Mouse (Mus musculus): ENCODE results near the gene Rasgef1b. TPM values are rescaled to one million over a fixed set of nuclear protein-coding genes. Genes with fewer than 3 reads are reported as not detected.

Rasgef1b gene
- 66.1 and 71.5 TPM in 2 replicates for polyA plus RNA-seq (2015; fragmentation: Nextera tagmentation; extraction: Ambion mirVana)

DNA sequence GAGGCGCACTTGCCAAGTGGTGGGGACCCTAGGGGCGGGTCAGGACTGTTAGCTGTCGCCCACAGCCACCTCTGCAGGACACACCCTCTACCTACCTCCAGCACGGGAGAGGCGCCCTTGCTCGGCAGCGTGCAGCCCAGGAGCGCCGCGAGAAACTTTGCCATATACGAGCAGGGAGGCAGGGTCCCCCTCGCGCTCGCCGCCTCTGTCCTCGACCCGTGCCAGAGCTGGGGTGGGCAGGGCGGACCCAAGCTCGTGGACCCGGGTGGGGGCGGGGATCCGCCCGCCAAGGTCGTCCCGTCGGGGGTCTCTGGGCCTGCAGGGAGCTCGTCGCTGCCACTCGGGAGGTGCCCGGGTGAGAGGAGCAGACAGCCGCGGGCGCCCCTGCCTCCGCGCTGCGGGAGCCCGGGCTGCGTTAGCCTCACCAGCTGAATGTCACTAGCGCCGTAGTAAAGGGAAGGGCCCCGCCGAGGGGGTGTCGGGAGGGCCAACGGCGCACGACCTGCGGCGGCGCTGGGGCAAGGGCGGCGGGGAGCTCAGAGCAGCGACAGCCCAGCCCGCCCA lies at the start of gene Rasgef1b:
Gene Rasgef1b (minus strand): TSS at position 417 of the 564 bp plus-strand sequence.
- Histone ChIP-seq H3K27me3 (peaks cover 20% of the 10 kb centered on the region), H3K4me3 (peak within 1 kb of the TSS; percentile 66), H3K4me1 (replicated peaks) (peaks cover 41% of the 10 kb centered on the region), H3K27ac (replicated peaks) (peak within 1 kb of the TSS; percentile 90), H3K4me2 (peak within 1 kb of the TSS; percentile 88), H3K9ac (peak within 1 kb of the TSS; percentile 84), H3K9me3 (no peaks in the 10 kb centered on the region), H3K36me3 (no peaks in the 10 kb centered on the region)
- peak; percentile 95 for ATAC-seq (ENCODE audit: low read depth)
- WGBS = 0% methylated on average over 50 of the region's 53 CpGs

GRCm38 (mm10) chr5:99775342-99775741 lies 46.5 kb upstream of the Rasgef1b start:
- Histone ChIP-seq H3K36me3 (no peaks in the 10 kb centered on the region), H3K4me2 (no peak overlapping the region), H3K9me3 (no peaks in the 10 kb centered on the region), H3K9ac (no peak overlapping the region), H3K27ac (replicated peaks) (0 out of 2 replicates have a peak overlapping the region, but pooled peaks have one; percentile 18), H3K27me3 (no peaks in the 10 kb centered on the region), H3K4me1 (replicated peaks) (peaks cover 17% of the 10 kb centered on the region; the same call in 1 of the 2 replicates), H3K4me3 (no peak overlapping the region)
- ATAC-seq (ENCODE audit: low read depth) = no peak
- WGBS = 73% methylated on average over 16 of the region's 16 CpGs

- H3K9me3 ChIP-seq = no peaks in the 10 kb centered on the region; the same call in 1 of the 2 replicates
- peak overlapping the region; percentile 19; the same call in 1 of the 2 replicates for H3K27ac ChIP-seq (replicated peaks)
- H3K9ac ChIP-seq = no peak overlapping the region
- 67% methylated on average over 9 of the region's 9 CpGs for WGBS
- no peak overlapping the region for H3K4me3 ChIP-seq
- no peaks in the 10 kb centered on the region for H3K27me3 ChIP-seq
- no peak for ATAC-seq (ENCODE audit: low read depth)
- peaks cover 17% of the 10 kb centered on the region; the same call in 1 of the 2 replicates for H3K4me1 ChIP-seq (replicated peaks)
- H3K4me2 ChIP-seq = no peak overlapping the region
- no peaks in the 10 kb centered on the region for H3K36me3 ChIP-seq
Measured at GRCm38 (mm10) chr5:99773265-99773664, 44.4 kb upstream of the Rasgef1b start.

DNA sequence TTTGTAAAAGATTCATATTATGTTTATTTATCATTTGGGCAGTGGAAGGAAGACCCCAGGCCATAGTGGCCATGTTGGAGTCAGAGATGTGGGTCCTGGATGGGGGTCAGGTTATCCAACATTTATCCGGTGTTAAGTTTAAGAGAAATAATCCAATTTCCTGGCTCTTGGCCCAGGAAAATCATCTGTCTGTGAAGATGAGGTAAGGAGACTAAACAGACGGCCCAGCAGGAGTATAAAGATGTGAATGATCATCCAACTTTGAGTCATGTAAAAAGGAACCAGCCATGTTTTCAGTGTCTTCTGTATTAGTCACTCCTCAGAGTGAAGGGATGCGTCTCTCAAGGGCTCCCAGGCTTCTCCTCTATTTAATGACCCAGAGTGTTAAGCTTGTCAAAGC lies 35.4 kb upstream of the Rasgef1b start:
- Histone ChIP-seq H3K4me2 (no peak overlapping the region), H3K27me3 (no peaks in the 10 kb centered on the region), H3K4me1 (replicated peaks) (no peaks in the 10 kb centered on the region), H3K4me3 (no peak overlapping the region), H3K9me3 (no peaks in the 10 kb centered on the region), H3K27ac (replicated peaks) (no peak overlapping the region), H3K36me3 (no peaks in the 10 kb centered on the region), H3K9ac (no peak overlapping the region)
- no peak for ATAC-seq (ENCODE audit: low read depth)
- WGBS = 74% methylated on average over 3 of the region's 3 CpGs

DNA sequence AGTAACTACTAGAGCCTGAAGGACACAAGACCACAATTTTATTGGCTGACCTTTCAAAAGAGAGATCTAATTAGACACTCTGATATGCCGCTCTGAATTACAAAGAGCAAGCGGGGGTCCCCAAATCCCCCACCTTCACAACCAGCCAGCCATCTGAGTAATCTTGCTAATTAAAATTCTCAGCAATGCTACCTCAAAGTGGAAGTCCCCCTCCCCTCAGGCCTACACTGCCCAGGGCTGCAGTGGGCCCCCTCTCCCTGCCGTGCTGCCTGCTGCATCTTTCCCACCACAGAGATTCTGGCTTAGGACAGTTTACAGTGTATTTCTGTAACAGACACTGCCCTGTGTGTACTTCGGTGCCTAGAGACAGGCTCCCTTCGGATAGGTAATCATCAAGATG lies 30.0 kb upstream of the Rasgef1b start:
- no peak for ATAC-seq (ENCODE audit: low read depth)
- 48% methylated on average over 5 of the region's 5 CpGs for WGBS
- H3K27ac ChIP-seq (replicated peaks) = no peak overlapping the region

DNA sequence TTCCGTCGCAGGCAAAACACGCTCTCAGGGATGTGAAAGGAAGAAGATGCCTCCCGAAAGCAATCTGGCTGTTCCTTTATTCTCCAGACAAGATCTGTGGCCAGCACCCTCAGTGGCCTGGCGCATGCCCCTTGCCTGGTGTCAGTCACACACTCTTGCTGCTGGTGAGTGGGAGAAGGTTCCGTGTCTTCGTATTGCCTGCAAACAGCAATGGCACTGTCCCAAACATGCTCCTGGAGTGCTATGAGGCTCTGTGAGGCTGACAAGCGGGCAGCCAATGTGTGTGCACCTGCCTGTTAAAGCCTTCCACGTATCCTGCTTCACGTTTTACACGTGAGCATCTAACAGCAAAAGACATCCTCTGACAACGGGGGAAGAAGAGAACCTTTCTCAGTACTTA lies 25.0 kb upstream of the Rasgef1b start:
- no peak overlapping the region for H3K4me3 ChIP-seq
- peaks cover 23% of the 10 kb centered on the region for H3K4me1 ChIP-seq (replicated peaks)
- 76% methylated on average over 12 of the region's 12 CpGs for WGBS
- H3K36me3 ChIP-seq = no peaks in the 10 kb centered on the region
- no peaks in the 10 kb centered on the region for H3K27me3 ChIP-seq
- no peaks in the 10 kb centered on the region for H3K9me3 ChIP-seq
- no peak overlapping the region for H3K9ac ChIP-seq
- H3K4me2 ChIP-seq = peak overlapping the region; percentile 22; the same call in 1 of the 2 replicates
- H3K27ac ChIP-seq (replicated peaks) = peak overlapping the region; percentile 78
- peak; percentile 25; the same call in 1 of the 2 replicates for ATAC-seq (ENCODE audit: low read depth)

More for the DNA sequence above, 30.0 kb upstream of the Rasgef1b start:
- Histone ChIP-seq H3K9ac (no peak overlapping the region), H3K36me3 (no peaks in the 10 kb centered on the region), H3K4me3 (no peak overlapping the region), H3K9me3 (no peaks in the 10 kb centered on the region), H3K4me1 (replicated peaks) (peaks cover 12% of the 10 kb centered on the region), H3K4me2 (no peak overlapping the region), H3K27me3 (no peaks in the 10 kb centered on the region)

- Histone ChIP-seq H3K27ac (replicated peaks) (peak overlapping the region; percentile 78), H3K4me1 (replicated peaks) (peaks cover 22% of the 10 kb centered on the region), H3K9me3 (no peaks in the 10 kb centered on the region), H3K36me3 (no peaks in the 10 kb centered on the region), H3K4me2 (peak overlapping the region; percentile 22), H3K9ac (0 out of 2 replicates have a peak overlapping the region, but pooled peaks have one; percentile 9), H3K4me3 (no peak overlapping the region), H3K27me3 (no peaks in the 10 kb centered on the region)
- WGBS = 65% methylated on average over 13 of the region's 13 CpGs
- peak; percentile 51; the same call in 1 of the 2 replicates for ATAC-seq (ENCODE audit: low read depth)
Measured at GRCm38 (mm10) chr5:99753368-99753767, 24.5 kb upstream of the Rasgef1b start.

GRCm38 (mm10) chr5:99752670-99753231 lies 23.9 kb upstream of the Rasgef1b start:
- Histone ChIP-seq H3K4me1 (replicated peaks) (peaks cover 28% of the 10 kb centered on the region), H3K9me3 (no peaks in the 10 kb centered on the region), H3K4me3 (no peak overlapping the region), H3K4me2 (peak overlapping the region; percentile 22), H3K9ac (0 out of 2 replicates have a peak overlapping the region, but pooled peaks have one; percentile 9), H3K27ac (replicated peaks) (peak overlapping the region; percentile 78), H3K27me3 (no peaks in the 10 kb centered on the region), H3K36me3 (no peaks in the 10 kb centered on the region)
- ATAC-seq (ENCODE audit: low read depth) = peak; percentile 51
- 50% methylated on average over 5 of the region's 5 CpGs for WGBS

GRCm38 (mm10) chr5:99748417-99748816 lies 19.6 kb upstream of the Rasgef1b start:
- ATAC-seq (ENCODE audit: low read depth) = no peak
- no peaks in the 10 kb centered on the region for H3K27me3 ChIP-seq
- H3K36me3 ChIP-seq = no peaks in the 10 kb centered on the region
- H3K4me2 ChIP-seq = no peak overlapping the region
- H3K4me1 ChIP-seq (replicated peaks) = peaks cover 50% of the 10 kb centered on the region
- H3K4me3 ChIP-seq = no peak overlapping the region
- 63% methylated on average over 10 of the region's 10 CpGs for WGBS
- no peaks in the 10 kb centered on the region for H3K9me3 ChIP-seq
- H3K9ac ChIP-seq = no peak overlapping the region
- H3K27ac ChIP-seq (replicated peaks) = 0 out of 2 replicates have a peak overlapping the region, but pooled peaks have one; percentile 18

GRCm38 (mm10) chr5:99746087-99746486 lies 17.2 kb upstream of the Rasgef1b start:
- Histone ChIP-seq H3K4me2 (no peak overlapping the region), H3K4me1 (replicated peaks) (peaks cover 55% of the 10 kb centered on the region), H3K27ac (replicated peaks) (peak overlapping the region; percentile 49), H3K9ac (no peak overlapping the region), H3K27me3 (no peaks in the 10 kb centered on the region), H3K9me3 (no peaks in the 10 kb centered on the region), H3K4me3 (no peak overlapping the region), H3K36me3 (no peaks in the 10 kb centered on the region)
- ATAC-seq (ENCODE audit: low read depth) = 0 out of 2 replicates have a peak, but pooled peaks have one; percentile 19
- WGBS = 47% methylated on average over 7 of the region's 7 CpGs

GRCm38 (mm10) chr5:99742874-99743273 lies 14.0 kb upstream of the Rasgef1b start:
- Histone ChIP-seq H3K4me1 (replicated peaks) (peaks cover 65% of the 10 kb centered on the region), H3K4me3 (no peak overlapping the region), H3K4me2 (no peak overlapping the region), H3K27ac (replicated peaks) (no peak overlapping the region), H3K36me3 (no peaks in the 10 kb centered on the region), H3K9ac (no peak overlapping the region), H3K9me3 (no peaks in the 10 kb centered on the region), H3K27me3 (no peaks in the 10 kb centered on the region)
- ATAC-seq (ENCODE audit: low read depth) = no peak
- 65% methylated on average over 7 of the region's 7 CpGs for WGBS

- no peak overlapping the region for H3K27ac ChIP-seq (replicated peaks)
Measured at GRCm38 (mm10) chr5:99742056-99742455, 13.2 kb upstream of the Rasgef1b start.

More at GRCm38 (mm10) chr5:99742056-99742455, 13.2 kb upstream of the Rasgef1b start:
- Histone ChIP-seq H3K4me2 (no peak overlapping the region), H3K9ac (no peak overlapping the region), H3K27me3 (no peaks in the 10 kb centered on the region), H3K4me1 (replicated peaks) (peaks cover 65% of the 10 kb centered on the region), H3K9me3 (no peaks in the 10 kb centered on the region), H3K36me3 (no peaks in the 10 kb centered on the region), H3K4me3 (no peak overlapping the region)
- 10% methylated on average over 8 of the region's 8 CpGs for WGBS
- no peak for ATAC-seq (ENCODE audit: low read depth)
